Mouse (Mus musculus): ENCODE data around the gene Nod1. TPM values are rescaled to one million over a fixed set of nuclear protein-coding genes. Genes with fewer than 3 reads are reported as not detected.

The Nod1 gene
- 28.7 and 30.7 TPM in 2 replicates for polyA plus RNA-seq (2012; rRNA removed)

DNA sequence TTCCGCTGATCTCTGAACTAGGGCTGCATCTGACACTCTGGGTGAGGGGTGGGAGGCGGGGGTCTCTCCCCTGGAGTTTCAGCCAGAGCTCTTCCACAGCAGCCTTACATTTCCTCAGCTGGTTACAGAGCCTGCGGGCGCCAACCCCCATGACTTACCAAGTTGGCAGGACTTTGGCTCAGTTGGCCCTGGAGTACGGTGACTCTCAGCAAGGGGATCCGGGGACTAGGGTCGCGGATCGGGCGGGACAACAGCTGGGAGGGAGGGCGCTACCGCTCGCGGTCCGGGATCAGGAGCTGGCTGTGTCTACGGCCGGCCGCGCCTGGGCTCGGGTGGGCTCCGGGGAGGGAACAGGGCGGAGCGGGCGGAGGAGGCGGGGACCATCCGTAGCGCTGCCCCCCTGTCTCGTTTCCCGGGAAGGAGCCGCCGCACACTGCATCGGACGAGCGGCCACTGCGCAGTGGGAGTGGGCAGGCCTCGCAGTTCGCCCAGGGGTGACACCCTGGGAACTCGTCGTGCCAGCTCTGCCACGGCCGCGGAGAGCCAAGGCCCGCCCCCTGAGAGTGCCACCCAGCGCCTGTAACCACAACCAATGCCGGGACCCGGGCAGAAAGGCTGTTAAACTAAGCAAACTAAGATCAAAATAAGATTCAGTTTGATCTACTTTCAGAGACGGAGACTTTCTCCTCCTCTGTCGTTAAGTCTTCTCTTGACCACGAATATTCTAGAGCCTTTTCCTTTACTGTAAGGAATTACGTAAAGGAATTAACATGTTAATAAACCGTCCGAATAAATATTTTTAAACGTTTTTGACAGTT, at the start of gene Nod1:
Nod1 (minus strand) TSS at position 502 of the 818 bp plus-strand sequence.
- DNase-seq (ENCODE audit: low read depth), result no peak

DNA sequence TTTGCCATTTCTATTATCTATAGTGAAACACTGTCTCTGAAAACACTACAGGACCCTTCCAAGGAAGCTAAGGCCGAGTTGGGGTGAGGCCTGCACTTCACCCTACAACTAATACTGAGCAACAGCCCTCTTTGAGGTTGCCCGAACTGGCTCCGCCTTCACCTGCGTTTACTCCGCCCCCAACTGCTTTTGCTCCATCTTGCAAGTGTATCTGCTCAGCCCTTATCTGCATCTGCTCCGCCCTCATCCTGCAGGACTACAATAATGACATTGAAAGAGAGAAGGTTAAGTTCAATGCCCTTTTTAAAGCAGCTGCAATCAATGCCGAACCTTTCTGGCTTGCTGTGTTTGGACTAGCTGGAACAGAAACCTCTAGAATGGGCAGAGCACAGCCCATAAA, 49.4 kb upstream of the Nod1 start:
- DNase-seq (ENCODE audit: low read depth), result no peak

DNA sequence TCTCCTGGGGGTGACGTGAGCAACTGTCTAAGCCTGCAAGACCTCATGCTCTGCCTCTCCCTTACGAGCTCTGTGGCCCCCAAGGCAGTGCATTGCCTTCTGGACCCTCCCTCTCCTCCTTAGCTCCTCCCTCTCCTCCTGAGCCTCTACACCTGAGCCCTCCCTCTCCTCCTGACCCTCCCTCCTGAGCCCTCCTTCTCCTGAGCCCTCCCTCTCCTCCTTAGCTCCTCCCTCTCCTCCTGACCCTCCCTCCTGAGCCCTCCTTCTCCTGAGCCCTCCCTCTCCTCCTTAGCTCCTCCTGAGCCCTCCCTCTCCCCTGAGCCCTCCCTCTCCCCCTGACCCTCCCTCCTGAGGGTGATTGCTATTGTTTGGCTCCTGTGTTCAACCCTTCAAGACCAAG, 46.0 kb upstream of the Nod1 start:
- DNase-seq (ENCODE audit: low read depth), result no peak

DNA sequence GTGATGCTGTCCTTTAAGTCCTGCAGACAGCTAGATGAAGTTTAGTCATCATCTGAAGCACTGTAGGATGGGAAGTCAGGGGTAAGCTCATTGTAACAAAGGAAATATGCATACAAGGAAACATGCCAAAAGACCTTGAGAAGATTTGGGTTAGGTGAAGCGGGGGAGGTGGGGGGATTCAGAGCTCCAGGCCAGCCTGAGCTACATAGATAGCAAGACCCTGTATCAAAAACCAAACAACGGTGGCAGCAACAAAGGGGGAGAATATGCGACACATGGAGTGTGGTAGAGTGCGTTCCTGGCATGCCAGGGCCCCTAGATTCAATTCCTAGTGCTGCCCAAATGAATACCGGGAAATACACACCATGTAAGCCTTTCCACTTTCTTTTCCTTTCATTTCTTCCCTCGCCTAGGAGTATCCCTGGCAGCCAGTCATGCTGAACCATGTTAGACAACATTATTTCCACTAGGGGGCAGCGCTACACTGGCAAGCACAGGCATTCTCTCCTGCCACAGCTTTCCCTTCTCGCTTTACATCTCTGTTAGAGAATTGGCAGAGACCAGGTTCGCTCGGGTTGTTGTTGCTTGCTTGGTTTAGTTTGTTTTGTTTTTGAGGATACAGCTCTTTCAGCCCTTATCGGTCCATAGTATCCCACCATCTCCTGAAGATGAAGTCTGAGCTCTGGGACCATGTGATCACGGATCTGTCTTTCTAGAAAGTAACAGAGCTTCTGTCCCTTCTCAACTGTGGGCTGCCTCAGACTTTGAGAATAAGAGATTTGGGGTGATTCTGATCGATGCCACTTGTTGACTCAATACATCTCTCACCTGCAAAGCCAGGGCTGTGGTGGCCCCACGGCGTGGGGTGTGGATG, 44.5 kb upstream of the Nod1 start:
- no peak for DNase-seq (ENCODE audit: low read depth)

DNA sequence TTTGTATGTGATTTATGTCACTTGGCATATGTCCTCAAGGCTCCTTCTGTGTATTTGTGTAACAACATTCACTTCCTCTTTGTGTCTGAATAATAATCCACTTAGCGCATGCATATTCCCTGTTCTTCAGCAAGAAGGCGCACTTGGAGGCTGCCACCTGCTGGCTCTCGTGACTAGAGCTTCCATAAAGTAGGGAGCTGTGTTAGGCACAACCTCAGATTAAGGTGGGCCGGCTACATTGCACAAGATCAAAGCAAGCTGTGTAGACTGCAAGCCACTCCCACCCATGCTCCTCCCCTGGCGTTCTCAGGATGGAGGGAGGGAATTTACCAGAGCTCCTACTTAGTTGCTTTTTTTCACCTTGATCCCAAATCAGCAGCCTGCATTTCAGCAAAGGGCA, 43.8 kb upstream of the Nod1 start:
- no peak for DNase-seq (ENCODE audit: low read depth)

DNA sequence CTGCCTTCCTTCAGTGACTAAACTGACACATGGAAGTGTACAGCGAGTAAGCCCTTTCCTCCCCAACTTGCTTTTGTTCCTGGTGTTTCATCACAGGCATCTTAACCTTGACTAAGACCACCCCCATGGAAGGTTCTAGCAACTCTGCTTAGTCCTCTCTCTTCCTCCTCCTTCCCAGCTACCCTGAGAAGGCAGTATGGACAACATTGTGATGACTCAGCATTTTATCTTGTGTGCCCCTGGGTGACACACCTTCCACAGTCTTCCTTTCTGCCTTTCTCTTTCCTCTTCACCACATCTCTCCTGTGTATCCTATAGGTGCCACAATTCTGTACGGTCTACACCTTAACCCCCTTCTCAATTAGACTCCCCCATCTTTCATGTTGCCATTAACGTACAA, 41.8 kb upstream of the Nod1 start:
- DNase-seq (ENCODE audit: low read depth), result no peak

DNA sequence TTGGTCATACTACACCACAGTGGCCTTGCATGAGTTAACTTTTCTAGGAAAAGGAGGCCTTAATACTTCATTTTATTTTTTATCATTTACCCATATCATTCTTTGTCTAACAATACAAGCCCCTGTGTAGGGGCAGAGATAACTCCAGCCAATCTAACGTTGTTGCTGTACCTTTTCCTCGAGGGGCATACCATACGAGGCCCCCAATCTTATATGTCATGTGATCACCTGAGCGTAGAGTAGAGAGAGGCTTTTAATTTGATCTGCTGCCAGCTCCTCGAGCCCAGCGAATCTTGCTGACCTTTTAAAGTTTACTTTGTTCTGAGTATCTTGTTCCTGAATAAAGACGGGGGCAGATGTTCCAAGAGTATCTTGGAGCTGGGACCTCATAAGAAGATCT, 40.1 kb upstream of the Nod1 start:
- no peak for DNase-seq (ENCODE audit: low read depth)

DNA sequence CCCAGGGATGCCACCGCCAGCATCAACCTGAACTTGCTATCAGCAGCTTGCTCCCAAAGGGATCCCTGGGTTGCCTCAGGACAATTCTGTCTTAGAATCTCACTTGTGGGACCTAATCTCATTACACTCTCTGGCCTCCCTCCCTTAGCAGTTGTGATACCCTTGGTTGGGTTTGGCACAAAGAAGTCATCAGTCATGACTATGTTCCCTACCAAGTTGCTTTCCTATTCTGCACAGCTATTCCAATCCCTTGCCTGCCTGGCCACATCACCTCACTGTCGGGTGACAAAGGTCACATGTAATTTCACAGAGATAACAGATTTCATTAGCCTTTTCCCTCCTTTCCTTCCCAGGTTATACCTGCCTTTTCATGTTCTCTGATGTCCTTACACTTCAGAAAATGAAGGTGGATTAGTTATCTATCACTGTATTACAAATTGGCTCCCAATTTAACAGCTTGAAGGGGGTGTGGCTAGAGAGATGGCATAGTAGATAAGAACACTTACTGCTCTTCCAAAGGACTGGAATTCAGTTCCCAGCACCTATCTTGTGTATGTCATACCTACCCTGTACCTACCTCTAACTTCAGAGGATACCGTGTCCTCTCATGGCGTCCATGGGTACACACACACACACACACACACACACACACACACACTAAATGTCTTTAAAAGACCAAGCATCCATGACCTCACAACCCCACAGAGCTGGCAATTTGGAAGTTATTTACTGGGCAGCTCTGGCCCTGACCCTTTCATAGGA, 38.1 kb upstream of the Nod1 start:
- DNase-seq (ENCODE audit: low read depth), result no peak

DNA sequence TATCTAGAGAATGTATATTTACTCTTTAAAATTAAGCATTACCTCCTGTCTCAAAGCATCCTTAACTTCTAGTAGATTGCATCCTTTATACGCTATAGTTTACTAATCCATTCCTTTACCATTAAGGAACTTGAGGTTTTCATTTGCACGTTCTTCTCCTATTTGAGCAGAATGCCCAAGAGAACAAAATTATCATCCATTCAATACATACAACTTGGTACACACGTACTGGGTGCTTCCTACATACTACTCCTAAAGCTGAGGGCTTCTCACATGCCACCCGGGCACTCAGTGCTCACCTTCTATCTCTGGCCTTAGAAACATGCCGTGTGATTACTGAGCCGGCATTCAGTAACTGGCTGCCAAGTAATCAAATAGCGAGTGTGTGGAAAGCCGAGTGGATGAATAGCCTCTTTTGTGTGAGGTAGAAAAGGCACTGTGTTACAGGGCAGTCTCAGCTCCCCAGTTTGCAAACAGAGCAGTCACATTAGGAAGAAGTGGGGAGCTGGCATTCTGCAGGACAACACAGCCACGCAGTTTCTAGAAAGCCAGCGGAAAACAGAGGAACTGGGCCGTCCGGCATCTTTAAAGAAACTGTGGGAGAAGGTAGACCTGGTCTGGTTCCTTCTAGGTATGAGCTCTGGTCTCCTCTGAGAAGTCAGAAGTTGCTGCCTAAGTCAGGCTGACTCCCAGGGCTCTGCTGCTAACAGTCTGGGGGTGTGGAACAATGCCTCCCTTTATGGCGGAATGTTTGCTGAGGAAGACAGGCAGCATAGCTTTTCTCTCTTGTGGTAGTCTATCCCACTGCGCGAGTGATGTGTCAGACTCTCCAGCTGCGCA, 37.2 kb upstream of the Nod1 start:
- DNase-seq (ENCODE audit: low read depth), result no peak

DNA sequence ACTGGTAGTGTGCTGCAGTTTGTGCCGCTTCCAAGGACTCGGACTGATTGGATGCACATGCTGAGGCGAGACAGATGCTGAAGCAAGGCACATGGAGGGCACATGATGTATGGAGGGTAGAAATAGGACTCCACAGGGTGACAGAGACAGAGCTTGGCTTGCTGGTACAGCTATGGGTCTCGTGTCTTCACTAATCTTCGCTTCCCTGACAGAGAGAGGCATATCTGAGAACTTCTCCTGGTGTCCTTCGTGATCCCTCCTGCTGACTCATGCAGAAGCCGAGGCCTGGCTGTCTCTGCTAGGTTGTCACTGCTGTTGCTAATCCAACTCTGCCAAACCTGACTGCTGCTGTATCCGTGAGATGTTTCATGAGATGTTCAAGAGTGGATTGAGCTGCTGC, 36.0 kb upstream of the Nod1 start:
- no peak for DNase-seq (ENCODE audit: low read depth)

DNA sequence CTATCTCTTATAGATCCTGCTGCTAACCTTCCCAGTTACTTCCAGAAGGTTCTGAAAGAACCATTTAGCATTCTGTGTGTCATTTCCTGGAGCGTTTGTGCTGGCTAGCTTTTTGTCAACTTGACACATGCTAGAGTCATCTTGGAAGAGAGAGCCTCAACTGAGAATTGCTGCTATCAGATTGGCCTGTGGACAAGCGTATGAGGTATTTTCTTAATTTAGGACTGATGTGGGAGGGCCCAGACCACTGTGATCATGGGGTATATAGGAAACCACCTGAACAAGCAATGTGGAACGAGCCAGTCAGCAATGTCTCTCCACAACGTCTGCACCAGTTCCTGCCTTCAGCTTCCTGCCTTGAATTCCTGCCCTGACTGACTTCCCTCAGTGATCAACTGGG, 31.1 kb upstream of the Nod1 start:
- no peak for DNase-seq (ENCODE audit: low read depth)

DNA sequence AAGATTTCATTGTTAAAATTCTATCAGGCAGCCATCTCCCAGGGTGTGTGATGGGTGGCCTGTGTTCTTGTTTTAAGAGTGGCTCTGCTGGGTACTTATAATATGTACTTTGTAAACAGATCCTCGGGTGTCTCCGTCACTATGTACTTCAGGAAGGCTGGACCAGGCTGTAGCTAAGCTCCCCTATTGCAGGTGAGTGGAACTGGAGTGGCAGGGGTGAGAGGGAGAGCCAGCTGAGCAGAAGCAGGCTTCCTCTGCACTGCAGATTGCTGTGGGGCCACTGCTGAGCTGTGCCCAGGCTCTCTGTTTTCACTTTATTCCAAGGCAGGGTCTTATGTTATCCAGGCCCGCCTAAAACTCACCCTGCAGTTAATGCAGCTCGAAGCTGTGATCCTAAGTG, 30.0 kb upstream of the Nod1 start:
- no peak for DNase-seq (ENCODE audit: low read depth)

DNA sequence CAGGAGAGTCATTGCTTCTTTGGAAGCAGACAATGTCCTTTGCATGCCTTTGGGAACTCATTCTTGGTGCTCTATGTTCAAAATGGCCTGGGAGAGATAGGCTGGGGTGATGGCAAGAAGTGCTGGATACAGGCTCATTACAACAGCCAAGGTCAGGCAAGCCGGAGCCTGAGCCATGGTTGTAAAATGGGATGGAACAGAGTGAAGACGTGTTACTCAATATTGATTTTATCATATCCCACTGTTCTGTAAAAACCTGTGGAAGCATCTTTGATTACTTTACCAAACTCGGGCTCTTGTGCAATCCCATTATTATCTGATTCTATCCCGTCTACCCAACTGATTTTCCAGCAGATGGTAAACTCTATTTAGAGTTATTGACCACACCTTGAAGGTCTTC, 28.9 kb upstream of the Nod1 start:
- peak; percentile 66 for DNase-seq (ENCODE audit: low read depth)

DNA sequence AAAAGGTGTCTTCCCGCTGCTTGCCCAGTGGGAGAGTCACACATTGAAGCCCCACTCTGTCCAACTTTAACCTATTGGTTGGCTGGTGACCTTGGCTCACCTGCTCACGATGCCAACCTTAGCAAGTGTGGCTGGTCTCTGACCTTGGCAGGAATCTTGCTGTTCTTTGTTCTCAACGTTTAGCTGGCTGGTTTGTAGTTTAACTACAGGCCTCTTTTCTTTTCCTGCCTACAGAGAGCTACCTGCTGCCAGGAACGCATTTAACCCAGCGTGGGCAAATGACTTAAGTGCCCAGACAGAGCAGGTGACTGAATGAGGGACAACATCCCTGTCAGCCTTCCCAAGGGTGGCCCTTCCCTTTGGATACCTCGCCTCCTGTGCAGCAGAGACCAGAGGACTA, 25.3 kb upstream of the Nod1 start:
- DNase-seq (ENCODE audit: low read depth), result no peak

DNA sequence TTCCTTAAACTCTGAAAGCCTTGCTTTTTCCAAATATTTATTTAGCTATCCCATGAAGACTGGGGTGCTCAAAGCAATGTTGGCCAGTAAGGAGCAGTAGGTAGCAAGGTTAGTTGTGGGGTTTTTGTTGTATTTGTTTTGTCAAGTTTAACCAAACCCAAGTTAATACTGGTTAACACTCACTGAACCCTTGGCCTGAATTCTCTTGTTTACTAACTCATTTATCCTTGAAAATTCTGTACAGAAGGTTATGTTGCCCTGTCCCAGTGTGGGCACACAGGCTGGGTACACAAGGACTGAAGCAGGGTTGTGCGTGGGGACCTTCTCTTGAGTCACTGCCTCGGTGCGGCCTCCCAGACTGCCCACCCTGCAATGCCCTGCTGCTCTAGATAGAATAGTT, 23.9 kb upstream of the Nod1 start:
- DNase-seq (ENCODE audit: low read depth), result no peak

DNA sequence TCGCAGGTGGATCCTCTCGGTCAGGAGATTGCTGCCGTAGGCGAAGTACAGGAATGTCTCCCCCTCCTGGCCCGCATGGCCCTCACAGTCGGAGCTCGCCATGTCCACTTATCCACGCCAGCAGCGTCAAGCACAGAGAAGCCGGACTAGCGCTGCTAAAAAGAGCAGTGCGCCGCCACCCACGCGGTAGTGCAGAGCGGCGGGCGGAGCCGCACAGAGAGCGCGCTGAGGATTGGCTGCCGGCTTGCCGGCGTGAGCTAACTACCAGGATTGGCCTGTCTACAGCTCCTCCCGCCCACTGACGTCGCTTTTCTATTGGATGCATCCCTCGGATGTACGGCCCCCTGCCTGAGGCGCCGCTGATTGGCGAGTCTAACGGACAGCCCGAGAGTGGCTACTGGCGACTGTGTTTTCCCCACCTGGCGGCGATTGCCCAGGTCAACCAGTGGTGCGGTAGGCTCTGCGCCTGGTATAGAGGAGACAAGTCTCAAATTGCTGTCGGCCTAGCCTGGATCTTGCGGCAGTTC, 20.4 kb upstream of the Nod1 start, which contains the start of gene Ggct:
Ggct (minus strand) TSS at position 217 of the 527 bp plus-strand sequence.
- DNase-seq (ENCODE audit: low read depth), result peak; percentile 83

DNA sequence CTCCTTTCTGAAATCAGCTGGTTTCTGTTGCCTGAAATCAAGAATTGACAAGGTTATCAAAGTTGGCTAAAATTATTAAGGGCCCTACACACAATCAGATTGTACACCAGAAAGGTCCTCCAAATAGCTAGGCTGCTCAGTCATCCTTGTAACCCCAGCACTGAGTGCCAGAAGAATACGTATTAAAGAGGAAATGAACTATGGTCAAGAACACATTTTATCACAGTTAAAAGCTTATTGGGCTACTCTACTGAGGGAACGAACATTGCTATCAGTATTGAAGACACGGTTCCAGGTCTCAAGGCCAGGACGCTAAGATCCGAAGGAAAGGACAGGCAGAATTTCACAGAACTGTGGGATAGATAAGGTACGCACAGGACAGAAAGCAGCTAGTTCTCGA, 19.7 kb upstream of the Nod1 start:
- DNase-seq (ENCODE audit: low read depth), result no peak

DNA sequence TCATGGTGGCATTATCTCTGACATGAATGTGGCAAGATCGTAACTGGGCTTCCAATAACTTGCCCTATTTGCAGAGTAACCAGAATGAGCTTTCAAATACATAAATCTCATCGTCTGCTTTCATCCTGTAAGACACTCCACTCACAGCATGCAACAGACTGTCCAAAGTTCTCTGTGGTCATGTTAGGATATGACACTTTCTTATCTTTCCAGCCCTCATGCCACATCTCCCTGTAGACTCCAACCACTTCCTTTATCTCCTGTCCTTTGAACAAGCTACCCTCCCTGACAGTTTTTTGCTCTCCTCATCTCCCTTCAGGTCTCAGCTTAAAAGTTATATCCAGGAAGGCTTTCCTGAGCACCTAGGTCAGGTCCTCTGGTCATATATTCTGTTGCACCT, 18.8 kb upstream of the Nod1 start:
- no peak for DNase-seq (ENCODE audit: low read depth)

DNA sequence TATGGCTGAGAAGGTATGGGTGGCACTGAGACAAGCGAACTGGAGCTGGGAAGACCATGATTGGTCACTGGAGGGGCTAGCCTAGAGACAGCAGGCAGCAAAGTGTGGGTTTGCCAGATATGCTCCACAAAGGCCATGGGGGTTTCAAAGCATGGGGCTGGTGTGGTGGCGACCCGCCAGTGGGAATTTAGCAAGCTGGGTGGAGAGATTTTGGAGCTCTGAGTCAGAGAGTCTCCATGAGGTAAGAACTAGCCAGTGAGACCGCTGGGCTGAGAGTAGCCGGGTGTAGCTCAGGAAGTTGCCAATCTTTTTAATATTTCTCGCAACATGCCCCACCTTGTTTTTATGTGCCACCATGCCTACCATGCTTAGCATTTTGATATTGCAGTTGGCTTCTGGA, 15.7 kb upstream of the Nod1 start:
- DNase-seq (ENCODE audit: low read depth), result no peak

DNA sequence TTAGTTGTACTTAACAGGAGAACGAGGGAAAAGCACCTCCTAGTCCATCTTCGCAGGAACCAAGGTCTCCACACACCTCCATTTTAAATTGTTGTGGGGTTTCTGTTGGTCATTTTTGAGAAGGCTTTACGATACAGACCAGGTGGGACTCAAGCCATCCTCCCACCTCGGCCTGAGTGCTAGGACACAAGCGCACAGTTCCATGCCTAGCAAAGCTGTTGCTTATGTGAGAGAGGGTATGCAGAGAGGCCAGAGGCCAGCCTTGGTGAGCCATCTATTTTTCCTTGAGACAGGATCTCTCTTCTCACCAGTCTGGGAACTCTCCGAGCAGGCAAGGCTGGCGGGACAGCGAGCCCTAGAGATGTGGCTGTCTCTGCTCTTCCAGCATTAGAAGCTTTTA, 11.7 kb upstream of the Nod1 start:
- no peak for DNase-seq (ENCODE audit: low read depth)

DNA sequence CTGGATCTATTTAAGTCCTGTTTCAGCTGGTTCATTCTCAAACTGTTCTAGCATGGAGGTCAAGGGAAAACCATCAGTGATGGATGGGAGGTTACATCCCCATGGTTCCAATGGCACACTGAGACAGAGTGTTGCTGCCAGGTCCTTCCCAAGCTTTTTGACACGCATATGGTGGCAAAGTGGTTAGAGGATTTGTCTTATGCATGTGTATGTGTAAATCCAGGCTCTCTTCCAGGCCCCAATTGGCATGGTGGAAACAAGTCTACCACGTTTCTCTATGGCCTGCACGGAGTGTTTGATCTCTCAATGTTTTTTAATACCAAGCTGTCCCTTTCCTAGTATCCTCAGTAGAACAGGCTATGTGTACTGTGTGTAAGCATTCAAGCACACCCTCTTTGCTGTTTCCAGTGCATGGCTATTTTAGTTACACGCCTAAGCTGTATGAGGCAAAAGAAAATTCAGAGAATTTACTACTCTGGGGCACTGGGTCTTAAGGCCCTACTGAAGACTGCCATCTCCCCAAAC, 11.2 kb upstream of the Nod1 start:
- DNase-seq (ENCODE audit: low read depth), result no peak

Data from gonadal fat pad, adult 2 months (tissue).